Comparison of ENCODE assay signal across 28 mouse cellular contexts in genomic region chr7:109358435-109359187, GRCm38 (mm10).
DNase-seq lines count a peak whose midpoint lies in the region; ATAC-seq and TF ChIP-seq lines count a peak whose summit lies in the region.
"Had no signal": no experiment of that assay in that cellular context is flagged by ENCODE, and none has a peak within 500 bp of the region (broad histone marks: within the 10 kb centered on the region; RNA-seq: fewer than 3 reads in every experiment).

No protein-coding gene starts in this region.

- no peak for TF ChIP-seq RAD21 in MEL (IDR thresholded peaks at IDR 0.05; ENCODE audit: low read depth, low read length)

- ATAC-seq in granulocyte monocyte progenitor cell, adult 5-6 weeks (replicated peaks; ENCODE audit: poor library complexity, severe bottlenecking): peak; percentile 92
- ATAC-seq: CD4-positive, CD25-positive, alpha-beta regulatory T cell, adult 4 months; forebrain, embryonic 13.5 days; hindbrain, postnatal 0 days; intestine, embryonic 15.5 days; lung, postnatal 0 days had no signal

- no peak overlapping the region for H3K27ac ChIP-seq in MEL (ENCODE audit: control insufficient read depth, low read depth, low read length)
- H3K27ac ChIP-seq: forebrain, embryonic 13.5 days; heart, embryonic 10.5 days; heart, embryonic 15.5 days; hindbrain, embryonic 12.5 days; hindbrain, postnatal 0 days; intestine, embryonic 15.5 days; limb, embryonic 10.5 days; limb, embryonic 15.5 days; liver, embryonic 13.5 days; neural tube, embryonic 13.5 days; stomach, embryonic 15.5 days had no signal

- H3K79me2 ChIP-seq in MEL (ENCODE audit: control insufficient read depth, insufficient read depth, low read length, poor library complexity): no peaks in the 10 kb centered on the region

- TF ChIP-seq CTCF in MEL (IDR thresholded peaks at IDR 0.05 in 2 of 3, conservative IDR thresholded peaks at IDR 0.05 in 1 of 3; ENCODE audit: control insufficient read depth in 1 of 3, insufficient read depth in 1 of 3, low read depth in 2 of 3, low read length in 3 of 3, poor library complexity in 1 of 3, severe bottlenecking in 1 of 3): no peak

- DNase-seq in heart, adult 11 months: peak; percentile 36
- no peak for DNase-seq in heart, adult 18-20 months
- DNase-seq in MEL (ENCODE audit: low read depth, low spot score): peak; percentile 80
- no peak for DNase-seq in Muller cell, postnatal 12 days (ENCODE audit: inconsistent ontology term)
- DNase-seq in urinary bladder, adult 2 months (ENCODE audit: low spot score): no peak
- no peak for DNase-seq in retina, postnatal 1 day
- DNase-seq: adrenal gland, postnatal 25 days; cerebellum, adult 18-20 months; cerebellum, postnatal 10 days; gastrocnemius, postnatal 36 days; kidney, adult 8-10 months; kidney, postnatal 10 days; liver, embryonic 13.5 days; lung, adult 18-20 months; lung, postnatal 4 days had no signal

- H3K9me3 ChIP-seq in MEL (replicated peaks; ENCODE audit: insufficient read depth, low read length): no peaks in the 10 kb centered on the region
- H3K9me3 ChIP-seq: forebrain, embryonic 13.5 days; heart, embryonic 10.5 days; heart, embryonic 15.5 days; hindbrain, embryonic 12.5 days; intestine, embryonic 15.5 days; limb, embryonic 10.5 days; limb, embryonic 15.5 days; liver, embryonic 13.5 days; neural tube, embryonic 13.5 days; stomach, embryonic 15.5 days had no signal

- no peaks in the 10 kb centered on the region for H3K27me3 ChIP-seq in MEL (ENCODE audit: control insufficient read depth in 1 of 2, insufficient read depth in 2 of 2, low read length in 2 of 2)
- H3K27me3 ChIP-seq: forebrain, embryonic 13.5 days; heart, embryonic 15.5 days; hindbrain, embryonic 12.5 days; intestine, embryonic 15.5 days; limb, embryonic 15.5 days; liver, embryonic 13.5 days; neural tube, embryonic 13.5 days; stomach, embryonic 15.5 days had no signal

- no peak for TF ChIP-seq POLR2A in MEL (IDR thresholded peaks at IDR 0.05; ENCODE audit: control insufficient read depth in 1 of 2, insufficient read depth in 1 of 2, low read depth in 1 of 2, low read length in 2 of 2, poor library complexity in 1 of 2)

- H3K36me3 ChIP-seq in MEL (ENCODE audit: control insufficient read depth in 1 of 2, insufficient read depth in 2 of 2, low read length in 2 of 2): peaks cover 0 to 4% of the 10 kb centered on the region in 2 experiments; a peak in 2 of 4 replicates
- H3K36me3 ChIP-seq: heart, embryonic 10.5 days; heart, embryonic 15.5 days; hindbrain, embryonic 12.5 days; intestine, embryonic 15.5 days; limb, embryonic 10.5 days; limb, embryonic 15.5 days; liver, embryonic 13.5 days; neural tube, embryonic 13.5 days; stomach, embryonic 15.5 days had no signal

- H3K9ac ChIP-seq in MEL (ENCODE audit: control insufficient read depth, low read depth, low read length, poor library complexity, severe bottlenecking): peak overlapping the region; percentile 24; the same call in 1 of the 2 replicates
- H3K9ac ChIP-seq: forebrain, embryonic 13.5 days; heart, embryonic 15.5 days; hindbrain, embryonic 12.5 days; intestine, embryonic 15.5 days; limb, embryonic 15.5 days; liver, embryonic 13.5 days; neural tube, embryonic 13.5 days; stomach, embryonic 15.5 days had no signal

- H3K4me3 ChIP-seq in MEL (ENCODE audit: control insufficient read depth in 1 of 2, insufficient read depth in 1 of 2, low read depth in 2 of 2, low read length in 2 of 2): peak overlapping the region; percentile 10 to 75
- H3K4me3 ChIP-seq: forebrain, embryonic 13.5 days; heart, embryonic 10.5 days; heart, embryonic 15.5 days; hindbrain, embryonic 12.5 days; intestine, embryonic 15.5 days; limb, embryonic 10.5 days; limb, embryonic 15.5 days; liver, embryonic 13.5 days; neural tube, embryonic 13.5 days; stomach, embryonic 15.5 days had no signal

- H3K4me1 ChIP-seq in MEL (ENCODE audit: control insufficient read depth in 1 of 2, insufficient read depth in 2 of 2, low read length in 2 of 2): peaks cover 3 to 4% of the 10 kb centered on the region in 2 experiments; a peak in 3 of 4 replicates
- H3K4me1 ChIP-seq: forebrain, embryonic 13.5 days; heart, embryonic 10.5 days; heart, embryonic 15.5 days; hindbrain, embryonic 12.5 days; intestine, embryonic 15.5 days; limb, embryonic 10.5 days; limb, embryonic 15.5 days; liver, embryonic 13.5 days; neural tube, embryonic 13.5 days; stomach, embryonic 15.5 days had no signal

- peak; percentile 45 to 90; a peak in 3 of 4 replicates for TF ChIP-seq EP300 in MEL (IDR thresholded peaks at IDR 0.05; ENCODE audit: low read depth in 1 of 2, low read length in 2 of 2)

TF ChIP-seq in MEL, 35 proteins besides CTCF, POLR2A, EP300 and RAD21:
- TF ChIP-seq RCOR1 (IDR thresholded peaks at IDR 0.05; ENCODE audit: low read depth, low read length) (peak; percentile 80), UBTF (IDR thresholded peaks at IDR 0.05; ENCODE audit: borderline replicate concordance, insufficient read depth, low read depth, low read length) (no peak), GATA1 (IDR thresholded peaks at IDR 0.05; ENCODE audit: low read depth, low read length) (peak; percentile 60; the same call in 1 of the 2 replicates), HCFC1 (IDR thresholded peaks at IDR 0.05; ENCODE audit: low read depth, low read length) (no peak), USF1 (IDR thresholded peaks at IDR 0.05; ENCODE audit: low read depth, low read length) (no peak), SIN3A (IDR thresholded peaks at IDR 0.05; ENCODE audit: low read length) (peak; percentile 47; the same call in 1 of the 2 replicates), MYC (IDR thresholded peaks at IDR 0.05; ENCODE audit: low read depth, low read length) (peak; percentile 56; the same call in 1 of the 2 replicates), ETS1 (IDR thresholded peaks at IDR 0.05; ENCODE audit: low read depth, low read length) (peak; percentile 73)

Comparison
In these comparisons a context has a peak if more than half of its experiments do, and no peak if none do; other contexts are left out.
1. DNase-seq: peak in heart, adult 11 months (single experiment) and MEL (single experiment); none in heart, adult 18-20 months (0 of 2), Muller cell, postnatal 12 days (single experiment), urinary bladder, adult 2 months (single experiment) and retina, postnatal 1 day (single experiment).